9 mouse cellular contexts compared by ENCODE assay signal in genomic region chr8:121935341-121936294, GRCm38 (mm10). TPM values are rescaled to one million over a fixed set of nuclear protein-coding genes. Genes with fewer than 3 reads are reported as not detected.
DNase-seq lines count a peak whose midpoint lies in the region; ATAC-seq and TF ChIP-seq lines count a peak whose summit lies in the region.
"Had no signal": no experiment of that assay in that cellular context is flagged by ENCODE, and none has a peak within 500 bp of the region (broad histone marks: within the 10 kb centered on the region; RNA-seq: fewer than 3 reads in every experiment).

No protein-coding gene starts in this region.

- H3K9ac ChIP-seq in heart, postnatal 0 days (replicated peaks; ENCODE audit: low read depth, low read length), result no peak overlapping the region
- H3K9ac ChIP-seq in embryonic facial prominence, embryonic 11.5 days (replicated peaks; ENCODE audit: low read length), result no peak overlapping the region
- H3K9ac ChIP-seq in midbrain, embryonic 13.5 days (replicated peaks), result peak overlapping the region; percentile 48; the same call in 1 of the 2 replicates

- 0 out of 2 replicates have a peak overlapping the region, but pooled peaks have one; percentile 11 for H3K27ac ChIP-seq in heart, postnatal 0 days (ENCODE audit: low read depth)
- H3K27ac ChIP-seq in embryonic facial prominence, embryonic 11.5 days (replicated peaks; ENCODE audit: low read depth, low read length), result no peak overlapping the region
- H3K27ac ChIP-seq in midbrain, embryonic 13.5 days, result peak overlapping the region; percentile 86

- 0 out of 2 replicates have a peak, but pooled peaks have one; percentile 32 for ATAC-seq in heart, postnatal 0 days (ENCODE audit: insufficient read depth, low read depth)
- ATAC-seq in embryonic facial prominence, embryonic 11.5 days (replicated peaks; ENCODE audit: insufficient number of reproducible peaks, low FRiP score, low TSS enrichment, low read depth), result no peak; the same call in 1 of the 2 replicates
- peak; percentile 94 for ATAC-seq in midbrain, embryonic 13.5 days

- H3K9me3 ChIP-seq in heart, postnatal 0 days (replicated peaks; ENCODE audit: control insufficient read depth, low read length), result no peaks in the 10 kb centered on the region
- H3K9me3 ChIP-seq in embryonic facial prominence, embryonic 11.5 days (replicated peaks; ENCODE audit: control insufficient read depth, low read length), result no peaks in the 10 kb centered on the region
- H3K9me3 ChIP-seq in midbrain, embryonic 13.5 days, result no peaks in the 10 kb centered on the region

- H3K4me3 ChIP-seq in heart, postnatal 0 days (ENCODE audit: low read depth, low read length), result no peak overlapping the region
- no peak overlapping the region for H3K4me3 ChIP-seq in embryonic facial prominence, embryonic 11.5 days (ENCODE audit: low read depth, low read length)
- H3K4me3 ChIP-seq in midbrain, embryonic 13.5 days (replicated peaks), result no peak overlapping the region

- DNase-seq in heart, postnatal 0 days (ENCODE audit: low spot score), result no peak
- no peak for DNase-seq in heart, postnatal 25 days (ENCODE audit: low spot score)
- DNase-seq in Muller cell, postnatal 12 days (ENCODE audit: inconsistent ontology term), result peak; percentile 82
- DNase-seq in embryonic facial prominence, embryonic 11.5 days (ENCODE audit: low spot score), result peak; percentile 48
- DNase-seq in layer of hippocampus, adult 18-20 months (ENCODE audit: low spot score in 2 of 2), result peak; percentile 50 to 73
- no peak for DNase-seq in thymus, adult 18-20 months
- no peak for DNase-seq in urinary bladder, adult 2 months (ENCODE audit: low spot score)

- 54% methylated on average over 12 of the region's 12 CpGs for WGBS in heart, postnatal 0 days
- WGBS in embryonic facial prominence, embryonic 11.5 days, result 50% methylated on average over 12 of the region's 12 CpGs
- WGBS in midbrain, embryonic 13.5 days, result 38% methylated on average over 12 of the region's 12 CpGs

- peak; percentile 50; the same call in 1 of the 2 replicates for TF ChIP-seq CTCF in heart, postnatal 0 days (IDR thresholded peaks at IDR 0.05; ENCODE audit: low read depth)

- H3K27me3 ChIP-seq in heart, postnatal 0 days (ENCODE audit: control insufficient read depth, insufficient read depth, low read length), result no peaks in the 10 kb centered on the region
- no peaks in the 10 kb centered on the region; the same call in 1 of the 2 replicates for H3K27me3 ChIP-seq in embryonic facial prominence, embryonic 11.5 days (ENCODE audit: control insufficient read depth, insufficient read depth, low read length)
- no peaks in the 10 kb centered on the region for H3K27me3 ChIP-seq in midbrain, embryonic 13.5 days

- no peak overlapping the region for H3K4me2 ChIP-seq in heart, postnatal 0 days (ENCODE audit: low read depth, low read length)
- no peak overlapping the region for H3K4me2 ChIP-seq in embryonic facial prominence, embryonic 11.5 days (ENCODE audit: low read depth, low read length)
- H3K4me2 ChIP-seq in midbrain, embryonic 13.5 days (replicated peaks), result peak overlapping the region; percentile 34

- no peaks in the 10 kb centered on the region for H3K4me1 ChIP-seq in heart, postnatal 0 days (ENCODE audit: control insufficient read depth, insufficient read depth)
- H3K4me1 ChIP-seq in embryonic facial prominence, embryonic 11.5 days (ENCODE audit: control insufficient read depth, insufficient read depth, low read length), result no peaks in the 10 kb centered on the region
- H3K4me1 ChIP-seq in midbrain, embryonic 13.5 days (replicated peaks), result peaks cover 29% of the 10 kb centered on the region

- intact Hi-C loops in heart, postnatal 25 days (cut with DNase I), result no loop called here

- TF ChIP-seq EP300 in heart, postnatal 0 days (IDR thresholded peaks at IDR 0.05; ENCODE audit: low read depth), result no peak

- no peaks in the 10 kb centered on the region for H3K36me3 ChIP-seq in heart, postnatal 0 days (replicated peaks; ENCODE audit: control insufficient read depth, insufficient read depth, low read length)
- no peaks in the 10 kb centered on the region for H3K36me3 ChIP-seq in embryonic facial prominence, embryonic 11.5 days (replicated peaks; ENCODE audit: control insufficient read depth, insufficient read depth, low read depth, low read length)
- no peaks in the 10 kb centered on the region for H3K36me3 ChIP-seq in midbrain, embryonic 13.5 days

RNA-seq across cellular contexts. Expression of gene Car5a, which starts 9.1 kb away (rescaled TPM):
- total RNA-seq in heart, postnatal 0 days (2014; rRNA removed; ENCODE audit: low replicate concordance), result not detected in 2 replicates
- not detected in 2 replicates for polyA plus RNA-seq in heart, postnatal 0 days (2015; fragmentation: Nextera tagmentation; extraction: Ambion mirVana)
- total RNA-seq in heart, postnatal 25 days (2021), result not detected
- not detected in 2 replicates for polyA plus RNA-seq in embryonic facial prominence, embryonic 11.5 days (2014; fragmentation: Nextera tagmentation; extraction: Ambion mirVana)
- under 1 TPM; 0.25 to 0.54 TPM for total RNA-seq in layer of hippocampus, adult 18-20 months (2021)
- polyA plus RNA-seq in midbrain, embryonic 13.5 days (2015; fragmentation: Nextera tagmentation; extraction: Ambion mirVana), result 0.12 and 0.53 TPM in 2 replicates
- polyA plus RNA-seq in urinary bladder, adult 2 months (2012; rRNA removed), result 0.07 TPM in 1 of 2 replicates, not detected in the other
- polyA plus RNA-seq: intestine, embryonic 14.5 days had no signal

RNA-seq across cellular contexts. Expression of gene Banp, which starts 13.9 kb away (rescaled TPM):
- 23.0 and 27.9 TPM in 2 replicates for total RNA-seq in heart, postnatal 0 days (2014; rRNA removed; ENCODE audit: low replicate concordance)
- 10.6 and 17.9 TPM in 2 replicates for polyA plus RNA-seq in heart, postnatal 0 days (2015; fragmentation: Nextera tagmentation; extraction: Ambion mirVana)
- 10 to 100 TPM; 15.0 to 26.5 TPM for total RNA-seq in heart, postnatal 25 days (2021)
- 50.5 and 56.2 TPM in 2 replicates for polyA plus RNA-seq in embryonic facial prominence, embryonic 11.5 days (2014; fragmentation: Nextera tagmentation; extraction: Ambion mirVana)
- total RNA-seq in layer of hippocampus, adult 18-20 months (2021), result 10 to 100 TPM; 49.9 to 58.2 TPM
- 59.0 and 62.4 TPM in 2 replicates for polyA plus RNA-seq in midbrain, embryonic 13.5 days (2015; fragmentation: Nextera tagmentation; extraction: Ambion mirVana)
- polyA plus RNA-seq in urinary bladder, adult 2 months (2012; rRNA removed), result 32.7 and 45.7 TPM in 2 replicates

RNA-seq across cellular contexts. Expression of gene Slc7a5, which starts 28.1 kb away (rescaled TPM):
- total RNA-seq in heart, postnatal 0 days (2014; rRNA removed; ENCODE audit: low replicate concordance), result 24.7 and 27.1 TPM in 2 replicates
- 5.8 and 7.1 TPM in 2 replicates for polyA plus RNA-seq in heart, postnatal 0 days (2015; fragmentation: Nextera tagmentation; extraction: Ambion mirVana)
- 1 to 10 TPM; 3.2 to 4.9 TPM for total RNA-seq in heart, postnatal 25 days (2021)
- 17.7 and 19.7 TPM in 2 replicates for polyA plus RNA-seq in embryonic facial prominence, embryonic 11.5 days (2014; fragmentation: Nextera tagmentation; extraction: Ambion mirVana)
- 10 to 100 TPM; 52.8 to 55.7 TPM for total RNA-seq in layer of hippocampus, adult 18-20 months (2021)
- 34.2 and 37.3 TPM in 2 replicates for polyA plus RNA-seq in midbrain, embryonic 13.5 days (2015; fragmentation: Nextera tagmentation; extraction: Ambion mirVana)
- polyA plus RNA-seq in urinary bladder, adult 2 months (2012; rRNA removed), result 11.0 and 14.1 TPM in 2 replicates

Comparison
In these comparisons a context has a peak if more than half of its experiments do, and no peak if none do; other contexts are left out.
1. DNase-seq: peak in Muller cell, postnatal 12 days (single experiment), embryonic facial prominence, embryonic 11.5 days (single experiment) and layer of hippocampus, adult 18-20 months (2 of 2); none in heart, postnatal 0 days (single experiment), heart, postnatal 25 days (single experiment), thymus, adult 18-20 months (0 of 2) and urinary bladder, adult 2 months (single experiment).